Mouse (Mus musculus) limb, embryonic 13.5 days (tissue): Measurements from ENCODE around the gene Gm17416. TPM values are rescaled to one million over a fixed set of nuclear protein-coding genes. Genes with fewer than 3 reads are reported as not detected.

Source experiments
- ATAC-seq: fragments of 200-750 bp; cut with Nextera tagmentation; 2 replicates; pipeline ENCODE4 v1.8.0; 2017; ENCODE audit warnings: low read depth, moderate number of reproducible peaks, moderate TSS enrichment; ENCODE audit not compliant: low FRiP score
- H3K27ac ChIP-seq: fragments of 300-500 bp; sonication (generic); 2 replicates; pipeline ENCODE4 v1.5.1; 2015; ENCODE audit warnings: inconsistent platforms, mild to moderate bottlenecking, moderate library complexity
- H3K27me3 ChIP-seq: fragments of 300-500 bp; sonication (generic); 2 replicates; pipeline ENCODE4 v1.6.1; 2015; ENCODE audit warnings: mild to moderate bottlenecking, inconsistent platforms
- H3K36me3 ChIP-seq: fragments of 300-500 bp; sonication (generic); 2 replicates; pipeline ENCODE4 v1.6.1; 2015; ENCODE audit warnings: inconsistent platforms, mild to moderate bottlenecking, moderate library complexity
- H3K4me1 ChIP-seq: fragments of 300-500 bp; sonication (generic); 2 replicates; pipeline ENCODE4 v1.6.1; 2015; ENCODE audit warnings: inconsistent platforms
- H3K4me2 ChIP-seq: fragments of 300-500 bp; sonication (generic); replicated peaks from 2 replicates; pipeline ENCODE4 v1.6.1; 2015; ENCODE audit warnings: inconsistent platforms, mild to moderate bottlenecking, moderate library complexity
- H3K4me3 ChIP-seq: fragments of 300-500 bp; sonication (generic); 2 replicates; pipeline ENCODE4 v1.5.1; 2015; ENCODE audit warnings: moderate library complexity, mild to moderate bottlenecking, inconsistent platforms
- H3K9ac ChIP-seq: fragments of 300-500 bp; sonication (generic); 2 replicates; pipeline ENCODE4 v1.6.1; 2015; ENCODE audit warnings: mild to moderate bottlenecking, inconsistent platforms
- H3K9me3 ChIP-seq: fragments of 300-500 bp; sonication (generic); 2 replicates; pipeline ENCODE4 v1.6.1; 2016; ENCODE audit warnings: inconsistent platforms
- WGBS: fragments of 180-500 bp; shearing (Covaris S2); methylation state at CpG from one replicate; pipeline ENCODE4 v1.1.7; 2015; 5-methylcytosine and 5-hydroxymethylcytosine counted together
- polyA plus RNA-seq: library from polyadenylated mRNA; unstranded; fragments of >200 nt; fragmentation: Nextera tagmentation; extraction: Ambion mirVana; gene quantifications from 2 replicates; pipeline ENCODE4 v1.2.1, GENCODE M21; 2015

Gene Gm17416
- polyA plus RNA-seq, result not detected in 2 replicates

DNA sequence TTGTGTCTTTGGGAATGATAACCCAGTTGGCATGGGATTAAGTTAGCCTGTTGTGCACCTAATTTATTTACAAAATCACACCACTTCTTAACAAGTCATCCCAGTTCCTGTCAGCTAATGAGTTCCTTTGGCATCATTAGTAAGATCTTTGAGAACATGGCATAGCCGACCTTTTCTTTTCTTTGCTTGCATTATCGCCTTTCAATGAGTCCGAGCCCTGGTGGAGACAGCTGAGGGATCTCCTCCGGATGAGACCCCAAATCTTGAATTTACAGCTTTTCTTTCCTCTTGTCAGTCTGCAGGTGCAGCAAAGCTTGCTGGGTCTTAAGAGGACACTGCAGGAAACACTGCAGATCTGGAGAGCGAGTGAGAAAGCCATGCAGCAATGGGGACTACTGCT is at the start of gene Gm17416:
TSS of gene Gm17416 (plus strand) at position 301 of the 400 bp plus-strand sequence.
- Histone ChIP-seq H3K4me1 (no peaks in the 10 kb centered on the region), H3K9ac (no peak within 1 kb of the TSS)
- whole genome bisulfite sequencing, result 88% methylated on average over 5 of the region's 5 CpGs

DNA sequence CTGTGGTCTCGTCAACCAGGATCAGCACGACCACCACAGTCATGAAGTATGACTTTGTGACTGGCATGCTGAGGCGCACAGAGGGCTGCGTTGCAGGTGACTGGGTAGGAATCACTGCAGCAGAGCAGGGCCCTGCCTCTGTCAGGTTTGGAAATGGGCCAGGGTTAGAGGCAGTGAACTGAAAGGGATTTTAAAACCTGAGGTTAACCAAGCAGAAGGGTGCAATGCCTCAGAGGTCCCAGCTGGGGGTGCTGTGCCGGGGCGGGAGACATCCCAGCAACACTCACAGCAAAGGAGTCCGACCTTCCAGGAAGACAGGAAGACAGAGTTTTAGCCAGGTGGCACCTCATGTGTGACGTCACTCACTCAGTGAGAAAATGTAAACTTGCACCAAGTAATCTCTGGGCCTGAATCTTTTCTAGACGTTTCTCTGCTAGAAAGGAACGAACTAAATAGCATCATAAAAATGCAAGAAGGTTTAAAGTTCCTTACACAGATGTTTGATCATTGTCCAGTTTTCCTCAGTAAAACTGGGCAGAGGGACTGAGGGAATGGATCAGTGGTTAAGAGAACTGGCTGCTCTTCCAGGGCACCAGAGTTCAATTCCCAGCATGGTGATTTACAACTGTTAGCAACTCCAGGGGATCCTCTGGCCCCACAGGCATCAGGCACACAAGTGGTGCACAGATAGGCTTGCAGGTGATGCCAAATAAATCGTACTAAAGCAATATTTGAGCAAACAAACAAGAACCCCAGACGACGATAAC is 29.0 kb upstream of the Gm17416 start, which contains the start of gene Defb29:
TSS of gene Defb29 (minus strand) at position 155 of the 767 bp plus-strand sequence.
- 50% methylated on average over 13 of the region's 13 CpGs for WGBS
- H3K4me1 ChIP-seq, result peaks cover 4% of the 10 kb centered on the region

More for the DNA sequence above, at the start of gene Gm17416:
- Histone ChIP-seq H3K9me3 (no peaks in the 10 kb centered on the region), H3K27me3 (no peaks in the 10 kb centered on the region), H3K4me3 (no peak within 1 kb of the TSS), H3K4me2 (no peak within 1 kb of the TSS), H3K36me3 (no peaks in the 10 kb centered on the region), H3K27ac (no peak within 1 kb of the TSS)
- no peak for ATAC-seq

DNA sequence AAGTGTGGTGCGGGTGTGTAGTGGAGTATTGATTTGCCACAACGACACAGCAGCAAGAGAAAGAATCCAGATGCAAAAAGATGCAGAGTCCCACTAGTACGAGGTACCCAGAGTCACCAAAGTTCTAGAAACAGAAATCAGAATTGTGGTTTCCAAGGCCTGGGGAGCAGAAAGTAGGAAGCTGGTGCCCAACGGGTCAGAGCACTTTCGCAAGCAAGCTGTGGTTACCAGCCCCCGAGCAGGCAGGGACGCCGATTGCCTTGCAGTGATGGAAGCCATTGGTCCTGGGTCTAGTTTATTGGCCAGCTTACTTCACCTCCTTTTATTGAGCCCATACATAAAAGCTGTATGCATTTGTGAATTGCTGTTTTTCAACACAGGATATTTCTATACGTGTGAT is 27.2 kb upstream of the Gm17416 start:
- Histone ChIP-seq H3K36me3 (no peaks in the 10 kb centered on the region), H3K9ac (no peak overlapping the region), H3K27ac (no peak overlapping the region), H3K27me3 (no peaks in the 10 kb centered on the region), H3K4me2 (no peak overlapping the region), H3K4me1 (peaks cover 4% of the 10 kb centered on the region), H3K4me3 (no peak overlapping the region), H3K9me3 (peaks cover 6% of the 10 kb centered on the region; the same call in 1 of the 2 replicates)
- 73% methylated on average over 9 of the region's 9 CpGs for WGBS
- no peak for ATAC-seq

More for the DNA sequence above, 29.0 kb upstream of the Gm17416 start, which contains the start of gene Defb29:
- Histone ChIP-seq H3K9me3 (peaks cover 6% of the 10 kb centered on the region; the same call in 1 of the 2 replicates), H3K9ac (no peak within 1 kb of the TSS), H3K4me2 (no peak within 1 kb of the TSS), H3K27me3 (no peaks in the 10 kb centered on the region), H3K4me3 (no peak within 1 kb of the TSS), H3K27ac (no peak within 1 kb of the TSS), H3K36me3 (no peaks in the 10 kb centered on the region)
- no peak for ATAC-seq

DNA sequence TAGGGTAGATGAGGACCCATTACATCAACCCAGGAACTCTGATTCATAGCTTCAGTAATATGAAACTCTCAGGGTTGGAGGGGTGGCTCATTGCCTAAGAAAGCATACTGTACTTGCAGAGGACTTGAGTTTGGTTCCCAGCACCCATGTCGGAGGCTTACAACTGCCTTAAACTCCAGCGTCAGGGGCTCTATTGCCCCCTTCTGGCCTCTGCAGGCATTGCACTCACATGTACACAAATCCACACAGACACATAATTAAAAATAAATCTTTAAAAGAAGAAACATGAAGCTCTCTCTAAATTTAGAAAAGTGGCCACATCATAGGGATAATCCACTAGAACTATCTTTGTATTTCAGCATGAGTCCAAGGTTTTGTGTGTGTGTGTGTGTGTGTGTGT is 26.2 kb upstream of the Gm17416 start:
- Histone ChIP-seq H3K4me2 (no peak overlapping the region), H3K27me3 (no peaks in the 10 kb centered on the region), H3K36me3 (no peaks in the 10 kb centered on the region), H3K4me1 (peaks cover 4% of the 10 kb centered on the region), H3K4me3 (no peak overlapping the region), H3K9me3 (peaks cover 6% of the 10 kb centered on the region; the same call in 1 of the 2 replicates), H3K9ac (no peak overlapping the region), H3K27ac (no peak overlapping the region)
- WGBS, result 68% methylated on average over 2 of the region's 2 CpGs
- no peak for ATAC-seq

DNA sequence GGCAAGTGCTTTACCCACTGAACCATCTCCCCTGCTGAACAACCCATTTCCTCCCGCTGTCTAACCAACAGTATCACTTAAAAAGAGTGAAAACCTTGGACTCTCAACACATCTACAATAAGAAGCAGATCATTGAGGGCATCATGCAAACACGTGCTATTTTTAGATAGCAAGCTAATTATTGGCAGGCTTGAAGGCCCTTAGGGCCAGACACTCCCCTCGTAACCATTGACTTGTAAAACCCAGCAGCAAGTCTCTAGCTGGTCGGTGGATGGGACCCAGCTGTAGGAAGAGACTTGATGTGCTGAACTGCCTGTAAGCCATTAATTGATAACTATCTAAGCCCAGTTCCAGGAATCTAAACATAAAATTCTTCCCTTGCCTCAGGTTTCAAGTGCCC is 25.7 kb upstream of the Gm17416 start:
- Histone ChIP-seq H3K27me3 (no peaks in the 10 kb centered on the region), H3K4me2 (no peak overlapping the region), H3K4me1 (peaks cover 4% of the 10 kb centered on the region), H3K27ac (no peak overlapping the region), H3K4me3 (no peak overlapping the region), H3K9me3 (peaks cover 6% of the 10 kb centered on the region; the same call in 1 of the 2 replicates), H3K9ac (no peak overlapping the region), H3K36me3 (no peaks in the 10 kb centered on the region)
- no peak for ATAC-seq
- WGBS, result 55% methylated on average over 4 of the region's 4 CpGs

DNA sequence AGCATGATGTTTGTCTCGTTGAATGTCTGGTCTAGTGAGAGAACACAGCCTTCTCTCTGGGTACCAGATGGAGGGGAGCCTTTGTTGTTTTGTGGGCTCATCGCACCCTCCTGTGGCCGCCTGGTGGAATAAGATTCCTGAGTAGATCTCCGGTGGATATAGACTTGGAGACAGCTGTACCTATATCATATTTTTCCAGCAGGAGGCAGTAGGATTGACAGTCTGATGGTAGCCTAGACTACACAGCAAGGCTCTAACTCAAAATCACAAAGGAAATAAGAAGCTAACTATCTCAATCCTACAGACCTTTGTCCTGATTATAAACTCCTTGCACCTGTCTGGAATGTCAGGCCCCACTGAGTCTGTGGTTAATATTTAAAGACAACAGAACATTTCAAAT is 24.4 kb upstream of the Gm17416 start:
- no peak for ATAC-seq
- no peaks in the 10 kb centered on the region for H3K36me3 ChIP-seq
- H3K9me3 ChIP-seq, result peaks cover 6% of the 10 kb centered on the region; the same call in 1 of the 2 replicates
- H3K27ac ChIP-seq, result no peak overlapping the region
- H3K4me1 ChIP-seq, result peaks cover 4% of the 10 kb centered on the region; the same call in 1 of the 2 replicates
- WGBS, result 22% methylated on average over 4 of the region's 4 CpGs
- H3K4me2 ChIP-seq, result no peak overlapping the region
- no peak overlapping the region for H3K9ac ChIP-seq
- no peaks in the 10 kb centered on the region for H3K27me3 ChIP-seq
- no peak overlapping the region for H3K4me3 ChIP-seq

DNA sequence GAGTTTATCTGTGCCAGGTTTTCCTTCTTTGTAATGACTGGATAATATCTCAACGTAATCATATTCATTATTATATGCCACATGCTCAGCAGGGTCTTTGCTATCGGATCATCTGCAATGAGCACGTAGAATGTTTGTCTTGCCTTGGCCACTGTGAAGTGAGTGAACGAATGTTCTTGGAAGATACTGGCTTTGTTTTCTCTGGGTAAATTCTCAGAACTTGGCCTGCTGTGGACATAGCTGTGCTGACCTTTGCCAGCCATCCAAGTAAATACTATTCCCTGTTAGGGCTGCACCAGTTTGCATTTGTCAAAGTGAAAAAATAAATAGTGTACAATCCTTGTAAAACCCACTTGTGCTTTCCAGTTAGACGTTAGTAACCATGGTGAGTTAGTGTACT is 21.0 kb upstream of the Gm17416 start:
- H3K27ac ChIP-seq, result no peak overlapping the region
- ATAC-seq, result no peak
- 0 out of 2 replicates have a peak, but pooled peaks cover under 1% of the 10 kb centered on the region for H3K9me3 ChIP-seq
- H3K27me3 ChIP-seq, result no peaks in the 10 kb centered on the region
- WGBS, result 79% methylated on average over 5 of the region's 5 CpGs
- H3K4me3 ChIP-seq, result no peak overlapping the region
- H3K36me3 ChIP-seq, result no peaks in the 10 kb centered on the region
- H3K4me1 ChIP-seq, result no peaks in the 10 kb centered on the region
- no peak overlapping the region for H3K4me2 ChIP-seq
- no peak overlapping the region for H3K9ac ChIP-seq

DNA sequence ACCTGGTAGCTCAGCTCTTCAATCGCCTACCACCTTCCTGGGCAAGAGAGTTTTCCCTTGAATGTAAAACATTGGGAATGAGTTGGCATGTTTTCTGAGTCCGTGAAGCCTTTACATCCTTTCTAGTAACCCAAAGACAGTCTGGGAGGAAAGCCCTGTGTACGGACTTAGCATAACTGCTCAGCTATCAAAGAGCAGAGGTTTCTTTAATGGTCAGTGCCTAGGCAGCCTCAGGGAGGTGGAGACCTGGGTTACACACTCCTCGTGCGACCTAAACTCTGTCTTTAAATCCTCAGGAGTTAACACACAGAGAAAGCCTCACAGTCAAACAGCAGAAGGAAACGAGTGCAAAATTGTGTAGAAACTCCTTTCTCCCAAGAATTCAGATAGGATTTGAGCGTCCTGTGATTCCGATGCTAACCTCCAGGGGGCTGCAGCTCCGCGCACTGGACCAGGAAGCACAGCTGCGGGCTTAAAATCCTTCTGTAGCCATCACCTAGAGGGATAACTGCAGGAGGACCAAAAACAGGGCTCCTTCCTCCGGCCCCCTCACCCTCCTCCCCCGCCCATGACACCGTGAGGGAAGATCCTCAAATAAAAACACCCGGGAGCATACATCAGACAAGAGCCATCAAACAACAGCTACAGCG is 15.2 kb upstream of the Gm17416 start:
- ATAC-seq, result no peak
- no peaks in the 10 kb centered on the region for H3K9me3 ChIP-seq
- H3K9ac ChIP-seq, result no peak overlapping the region
- no peaks in the 10 kb centered on the region for H3K36me3 ChIP-seq
- peak overlapping the region; percentile 18 for H3K4me3 ChIP-seq
- H3K4me1 ChIP-seq, result no peaks in the 10 kb centered on the region
- no peak overlapping the region for H3K27ac ChIP-seq
- no peaks in the 10 kb centered on the region for H3K27me3 ChIP-seq
- H3K4me2 ChIP-seq, result peak overlapping the region; percentile 46
- WGBS, result 12% methylated on average over 16 of the region's 16 CpGs

DNA sequence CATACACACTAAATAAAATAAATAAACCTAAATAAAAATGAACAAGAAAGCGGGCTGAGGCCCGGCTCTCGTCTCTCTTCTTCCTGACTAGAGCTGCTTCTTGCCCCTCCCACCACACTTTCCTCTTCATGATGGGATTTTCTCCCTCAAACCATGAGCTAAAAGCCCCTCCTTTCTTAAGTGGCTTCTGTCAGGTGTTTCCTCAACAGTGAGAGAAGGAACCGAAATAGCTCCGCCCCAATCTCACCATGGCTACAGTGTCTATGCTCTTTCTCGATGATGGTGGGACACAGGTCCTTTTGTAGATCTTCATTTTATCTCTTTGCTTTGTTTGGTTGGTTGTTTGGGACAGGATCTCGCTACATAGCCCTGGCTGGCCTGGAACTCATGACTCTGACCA is 12.5 kb upstream of the Gm17416 start:
- no peak for ATAC-seq
- no peaks in the 10 kb centered on the region for H3K27me3 ChIP-seq
- 90% methylated on average over 7 of the region's 7 CpGs for WGBS
- no peak overlapping the region for H3K27ac ChIP-seq
- H3K4me1 ChIP-seq, result no peaks in the 10 kb centered on the region
- H3K9ac ChIP-seq, result no peak overlapping the region
- no peak overlapping the region for H3K4me3 ChIP-seq
- H3K4me2 ChIP-seq, result no peak overlapping the region
- no peaks in the 10 kb centered on the region for H3K36me3 ChIP-seq
- no peaks in the 10 kb centered on the region for H3K9me3 ChIP-seq

DNA sequence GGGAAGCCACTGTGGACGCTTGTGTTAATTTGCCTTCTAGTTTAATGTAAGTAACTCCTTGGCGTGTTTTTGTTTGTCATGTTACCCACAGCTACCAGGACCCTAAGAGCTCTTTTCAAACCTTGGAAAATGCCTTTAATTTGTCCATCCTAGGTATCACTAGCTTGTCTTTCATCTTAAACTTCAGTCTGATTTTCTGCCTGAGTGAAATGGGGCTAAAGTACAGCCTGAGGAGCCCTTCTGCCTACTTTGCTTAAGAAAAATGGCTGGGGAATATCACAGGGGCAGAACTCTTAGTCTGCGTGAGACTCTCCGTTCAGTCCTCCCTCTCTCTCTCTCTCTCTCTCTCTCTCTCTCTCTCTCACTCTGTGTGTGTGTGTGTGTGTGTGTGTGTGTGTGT is 743 bp downstream of the Gm17416 start:
- H3K27me3 ChIP-seq, result no peaks in the 10 kb centered on the region
- no peaks in the 10 kb centered on the region for H3K9me3 ChIP-seq
- H3K36me3 ChIP-seq, result no peaks in the 10 kb centered on the region
- no peak overlapping the region for H3K4me3 ChIP-seq
- ATAC-seq, result no peak
- H3K4me2 ChIP-seq, result no peak overlapping the region
- H3K27ac ChIP-seq, result no peak overlapping the region
- WGBS, result 74% methylated on average over 4 of the region's 4 CpGs
- no peak overlapping the region for H3K9ac ChIP-seq
- no peaks in the 10 kb centered on the region for H3K4me1 ChIP-seq

DNA sequence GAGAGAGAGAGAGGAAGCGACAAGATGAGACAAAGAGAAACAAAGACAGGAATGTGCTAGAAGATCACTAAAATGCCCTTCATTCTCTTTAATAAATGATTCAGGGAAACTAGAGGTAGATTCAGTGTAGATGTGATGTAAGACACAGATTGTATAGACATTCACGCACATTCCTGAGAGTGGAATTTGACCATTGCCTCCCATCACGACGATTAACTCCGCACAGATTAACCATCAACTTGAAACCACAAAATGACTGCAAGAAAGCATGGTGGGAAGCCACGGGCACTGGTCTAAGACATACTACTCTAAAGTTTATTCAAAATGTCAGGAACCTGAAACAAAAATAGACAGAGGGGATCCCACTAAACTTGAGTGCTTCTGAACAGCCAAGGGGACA is 1.2 kb downstream of the Gm17416 start:
- H3K36me3 ChIP-seq, result no peaks in the 10 kb centered on the region
- H3K27me3 ChIP-seq, result no peaks in the 10 kb centered on the region
- H3K9ac ChIP-seq, result no peak overlapping the region
- no peak overlapping the region for H3K4me3 ChIP-seq
- WGBS, result 88% methylated on average over 6 of the region's 6 CpGs
- H3K4me1 ChIP-seq, result no peaks in the 10 kb centered on the region
- H3K27ac ChIP-seq, result no peak overlapping the region
- H3K4me2 ChIP-seq, result no peak overlapping the region
- H3K9me3 ChIP-seq, result no peaks in the 10 kb centered on the region
- no peak for ATAC-seq

DNA sequence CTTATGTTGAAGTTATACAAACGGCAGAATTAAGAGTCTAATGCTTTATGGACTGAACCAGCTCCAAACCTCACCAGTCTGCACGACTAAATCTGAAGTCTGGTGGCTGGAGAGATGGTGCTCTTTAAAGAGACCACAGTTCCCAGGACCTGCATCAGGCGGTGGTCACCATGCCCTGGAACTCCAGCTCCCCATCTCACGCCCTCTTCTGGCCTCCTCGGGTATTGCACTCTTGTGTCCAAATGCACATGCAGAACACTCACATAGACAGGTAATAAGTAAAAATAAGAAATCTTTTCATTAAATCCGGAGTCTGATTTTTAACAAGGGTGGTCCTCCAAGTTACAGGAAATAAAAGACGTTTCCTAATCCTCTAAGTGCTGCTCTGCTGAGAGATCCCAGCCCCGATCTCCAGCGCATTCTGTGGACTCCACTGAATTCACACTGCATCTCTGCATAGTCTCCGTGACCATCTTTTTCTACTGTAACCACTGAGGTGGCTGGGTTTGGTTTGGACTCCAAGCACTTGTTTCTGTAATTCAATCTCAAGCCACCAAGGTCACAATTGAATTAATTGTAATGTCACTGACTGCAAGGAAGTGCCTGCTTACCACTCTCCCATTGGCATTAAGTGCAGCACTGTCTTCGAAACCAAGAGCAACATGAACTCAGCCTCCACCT is 3.1 kb downstream of the Gm17416 start, which contains the start of gene Defb21:
TSS of gene Defb21 (plus strand) at position 631 of the 681 bp plus-strand sequence.
- Histone ChIP-seq H3K4me3 (no peak within 1 kb of the TSS), H3K27me3 (no peaks in the 10 kb centered on the region), H3K36me3 (no peaks in the 10 kb centered on the region), H3K9ac (no peak within 1 kb of the TSS), H3K4me1 (no peaks in the 10 kb centered on the region), H3K9me3 (no peaks in the 10 kb centered on the region), H3K4me2 (no peak within 1 kb of the TSS), H3K27ac (no peak within 1 kb of the TSS)
- WGBS, result 60% methylated on average over 11 of the region's 11 CpGs
- ATAC-seq, result no peak
